ENCODE assay signal across 17 mouse cellular contexts in genomic region chr4:151137701-151138100, GRCm38 (mm10). TPM values are rescaled to one million over a fixed set of nuclear protein-coding genes. Genes with fewer than 3 reads are reported as not detected.
A peak's percentile ranks its signal among the peaks of the same experiment; 100 is the strongest.
DNase-seq lines count a peak whose midpoint lies in the region; ATAC-seq and TF ChIP-seq lines count a peak whose summit lies in the region.
"Had no signal": no experiment of that assay in that cellular context is flagged by ENCODE, and none has a peak within 500 bp of the region (broad histone marks: within the 10 kb centered on the region; RNA-seq: fewer than 3 reads in every experiment).

No protein-coding gene starts in this region.

- TF ChIP-seq CTCF in E14TG2a.4 (conservative IDR thresholded peaks at IDR 0.05; ENCODE audit: low read length) = no peak

- 0 out of 2 replicates have a peak overlapping the region, but pooled peaks have one; percentile 6 for H3K27ac ChIP-seq in heart, embryonic 12.5 days (ENCODE audit: poor library complexity, severe bottlenecking)
- peak overlapping the region; percentile 99; the same call in 1 of the 2 replicates for H3K27ac ChIP-seq in forebrain, embryonic 13.5 days
- peak overlapping the region; percentile 52; the same call in 1 of the 2 replicates for H3K27ac ChIP-seq in midbrain, embryonic 12.5 days (replicated peaks)
- H3K27ac ChIP-seq: heart, adult 2 months; limb, embryonic 15.5 days had no signal

- WGBS in heart, embryonic 12.5 days = 55% methylated on average over 5 of the region's 5 CpGs
- 50% methylated on average over 5 of the region's 5 CpGs for WGBS in forebrain, embryonic 13.5 days
- WGBS in midbrain, embryonic 12.5 days = 56% methylated on average over 5 of the region's 5 CpGs

- ATAC-seq in heart, embryonic 12.5 days (ENCODE audit: insufficient number of reproducible peaks, low FRiP score) = no peak
- ATAC-seq in forebrain, embryonic 13.5 days = no peak
- ATAC-seq in midbrain, embryonic 12.5 days (ENCODE audit: low FRiP score, low read depth) = no peak
- no peak for ATAC-seq in activated CD4-positive, CD25-positive, alpha-beta regulatory T cell, adult 4 months
- ATAC-seq: intestine, postnatal 0 days had no signal

- H3K4me2 ChIP-seq in heart, embryonic 12.5 days = 0 out of 2 replicates have a peak overlapping the region, but pooled peaks have one; percentile 4
- peak overlapping the region; percentile 64 for H3K4me2 ChIP-seq in forebrain, embryonic 13.5 days
- H3K4me2 ChIP-seq in midbrain, embryonic 12.5 days (replicated peaks) = peak overlapping the region; percentile 54; the same call in 1 of the 2 replicates
- H3K4me2 ChIP-seq: limb, embryonic 15.5 days had no signal

- H3K4me3 ChIP-seq in heart, embryonic 12.5 days = no peak overlapping the region
- H3K4me3 ChIP-seq in E14TG2a.4 (replicated peaks; ENCODE audit: low read length) = peak overlapping the region; percentile 45; the same call in 1 of the 2 replicates
- no peak overlapping the region for H3K4me3 ChIP-seq in forebrain, embryonic 13.5 days
- H3K4me3 ChIP-seq in midbrain, embryonic 12.5 days = no peak overlapping the region
- H3K4me3 ChIP-seq: erythroblast, embryonic 14.5 days; heart, adult 2 months; limb, embryonic 15.5 days had no signal

- H3K9me3 ChIP-seq in heart, embryonic 12.5 days (replicated peaks) = no peaks in the 10 kb centered on the region
- no peaks in the 10 kb centered on the region for H3K9me3 ChIP-seq in E14TG2a.4 (ENCODE audit: low read length)
- no peaks in the 10 kb centered on the region for H3K9me3 ChIP-seq in forebrain, embryonic 13.5 days (replicated peaks)
- no peaks in the 10 kb centered on the region for H3K9me3 ChIP-seq in midbrain, embryonic 12.5 days
- H3K9me3 ChIP-seq: limb, embryonic 15.5 days had no signal

- H3K4me1 ChIP-seq in heart, embryonic 12.5 days (replicated peaks) = peaks cover 55% of the 10 kb centered on the region
- H3K4me1 ChIP-seq in E14TG2a.4 (replicated peaks; ENCODE audit: low read depth, low read length) = peaks cover 67% of the 10 kb centered on the region
- H3K4me1 ChIP-seq in forebrain, embryonic 13.5 days = peaks cover 52% of the 10 kb centered on the region
- peaks cover 40% of the 10 kb centered on the region for H3K4me1 ChIP-seq in midbrain, embryonic 12.5 days

- H3K27me3 ChIP-seq in heart, embryonic 12.5 days (replicated peaks) = peaks cover 23% of the 10 kb centered on the region
- H3K27me3 ChIP-seq in E14TG2a.4 (ENCODE audit: insufficient read depth, low read length) = peaks cover 18% of the 10 kb centered on the region
- no peaks in the 10 kb centered on the region for H3K27me3 ChIP-seq in forebrain, embryonic 13.5 days
- peaks cover 52% of the 10 kb centered on the region for H3K27me3 ChIP-seq in midbrain, embryonic 12.5 days

- DNase-seq in heart, postnatal 36 days = no peak
- no peak for DNase-seq in kidney, adult 18-20 months
- DNase-seq in retina, embryonic 14.5 days (ENCODE audit: low spot score) = no peak
- DNase-seq: heart, adult 2 months; lung, adult 2 months; thymus, postnatal 25 days had no signal

- no peaks in the 10 kb centered on the region for H3K36me3 ChIP-seq in heart, embryonic 12.5 days
- no peaks in the 10 kb centered on the region for H3K36me3 ChIP-seq in E14TG2a.4 (ENCODE audit: insufficient read depth, low read length)
- no peaks in the 10 kb centered on the region for H3K36me3 ChIP-seq in forebrain, embryonic 13.5 days (ENCODE audit: poor library complexity, severe bottlenecking)
- H3K36me3 ChIP-seq in midbrain, embryonic 12.5 days = no peaks in the 10 kb centered on the region
- H3K36me3 ChIP-seq: limb, embryonic 15.5 days had no signal

- intact Hi-C loops in heart, postnatal 36 days (cut with DNase I) = loop anchor here (10.0 kb wide), 1 partner anchor 483 kb away; the partner anchor contains the start of gene Slc45a1

- H3K9ac ChIP-seq in heart, embryonic 12.5 days = no peak overlapping the region
- no peak overlapping the region for H3K9ac ChIP-seq in forebrain, embryonic 13.5 days
- H3K9ac ChIP-seq in midbrain, embryonic 12.5 days (replicated peaks) = peak overlapping the region; percentile 35; the same call in 1 of the 2 replicates
- H3K9ac ChIP-seq: limb, embryonic 15.5 days had no signal

RNA-seq across cellular contexts. Expression of gene Gm13090, which starts 48.3 kb away (rescaled TPM):
- polyA plus RNA-seq in heart, embryonic 12.5 days (2016; fragmentation: Nextera tagmentation; extraction: Ambion mirVana) = not detected in 2 replicates
- not detected for total RNA-seq in heart, postnatal 36 days (2021)
- polyA plus RNA-seq in forebrain, embryonic 13.5 days (2015; fragmentation: Nextera tagmentation; extraction: Ambion mirVana) = 0.33 TPM in 1 of 2 replicates, not detected in the other
- 0.43 TPM in 1 of 2 replicates, not detected in the other for polyA plus RNA-seq in midbrain, embryonic 12.5 days (2016; fragmentation: Nextera tagmentation; extraction: Ambion mirVana)
- not detected for polyA plus RNA-seq in activated CD4-positive, CD25-positive, alpha-beta regulatory T cell, adult 4 months (2017; shearing (Covaris generic))
- total RNA-seq: adrenal gland, postnatal 4 days; megakaryocyte progenitor cell, adult 5-6 weeks had no signal
- polyA plus RNA-seq: erythroblast, embryonic 14.5 days; intestine, postnatal 0 days; limb, embryonic 15.5 days; lung, adult 2 months; stomach, embryonic 16.5 days had no signal

Comparison
In these comparisons a context has a peak if more than half of its experiments do, and no peak if none do; other contexts are left out.
1. H3K27ac ChIP-seq: peak in every context shown above with its lines; median percentile 99 in forebrain, embryonic 13.5 days; 52 in midbrain, embryonic 12.5 days; 6 in heart, embryonic 12.5 days.
2. H3K4me2 ChIP-seq: peak in every context shown above with its lines; median percentile 64 in forebrain, embryonic 13.5 days; 54 in midbrain, embryonic 12.5 days; 4 in heart, embryonic 12.5 days.